Mouse (Mus musculus): Measurements from ENCODE around the gene Xrcc5.

- TF ChIP-seq CTCF (IDR thresholded peaks at IDR 0.05; ENCODE audit: borderline replicate concordance, insufficient read depth, low read length) (no peak), POLR2A (IDR thresholded peaks at IDR 0.05; ENCODE audit: low read depth, low read length) (no peak)
Measured at GRCm38 (mm10) chr1:72420220-72420619, 113.0 kb downstream of the Xrcc5 start.
